Mouse (Mus musculus) forebrain, embryonic 11.5 days (tissue): ENCODE results near the gene Man1a. TPM values are rescaled to one million over a fixed set of nuclear protein-coding genes. Genes with fewer than 3 reads are reported as not detected.

Source experiments
- ATAC-seq: fragments of 200-750 bp; cut with Nextera tagmentation; replicated peaks from 2 replicates; pipeline ENCODE4 v1.8.0; 2017; ENCODE audit warnings: moderate TSS enrichment; ENCODE audit not compliant: low FRiP score
- DNase-seq: peaks from one replicate; pipeline ENCODE4 v3.0.0-alpha.2; 2017; ENCODE audit warnings: low spot score
- H3K27ac ChIP-seq: fragments of 300-500 bp; sonication (generic); 2 replicates; pipeline ENCODE4 v1.5.1; 2014; ENCODE audit warnings: low read depth, low read length
- H3K27me3 ChIP-seq: fragments of 300-500 bp; sonication (generic); 2 replicates; pipeline ENCODE4 v1.6.1; 2014; ENCODE audit warnings: mild to moderate bottlenecking, low read length, mixed read lengths; ENCODE audit not compliant: control insufficient read depth, insufficient read depth
- H3K36me3 ChIP-seq: fragments of 300-500 bp; sonication (generic); 2 replicates; pipeline ENCODE4 v1.6.1; 2014; ENCODE audit warnings: mild to moderate bottlenecking, low read length, moderate library complexity, mixed read lengths; ENCODE audit not compliant: control insufficient read depth, insufficient read depth
- H3K4me1 ChIP-seq: fragments of 300-500 bp; sonication (generic); replicated peaks from 2 replicates; pipeline ENCODE4 v1.6.1; 2014; ENCODE audit warnings: low read length, mixed read lengths; ENCODE audit not compliant: control insufficient read depth, insufficient read depth
- H3K4me2 ChIP-seq: fragments of 300-500 bp; sonication (generic); 2 replicates; pipeline ENCODE4 v1.6.1; 2014; ENCODE audit warnings: low read depth, mild to moderate bottlenecking, low read length, moderate library complexity, mixed read lengths; ENCODE audit not compliant: severe bottlenecking
- H3K4me3 ChIP-seq: fragments of 300-500 bp; sonication (generic); 2 replicates; pipeline ENCODE4 v1.5.1; 2014; ENCODE audit warnings: low read depth, low read length
- H3K9ac ChIP-seq: fragments of 300-500 bp; sonication (generic); 2 replicates; pipeline ENCODE4 v1.6.1; 2014; ENCODE audit warnings: low read length
- H3K9me3 ChIP-seq: fragments of 300-500 bp; sonication (generic); 2 replicates; pipeline ENCODE4 v1.6.1; 2016; ENCODE audit warnings: low read length, mixed read lengths; ENCODE audit not compliant: control insufficient read depth
- WGBS: fragments of 180-500 bp; shearing (Covaris S2); extraction: QIAGEN DNeasy Blood & Tissue Kit; methylation state at CpG from one replicate; pipeline ENCODE4 v1.1.7; 2014; 5-methylcytosine and 5-hydroxymethylcytosine counted together
- polyA plus RNA-seq: library from polyadenylated mRNA; unstranded; fragments of >200 nt; fragmentation: Nextera tagmentation; extraction: Ambion mirVana; gene quantifications from 2 replicates; pipeline ENCODE4 v1.2.1, GENCODE M21; 2014

Man1a gene
- polyA plus RNA-seq, 1 experiment from 2014 or later: 2.1 TPM

GRCm38 (mm10) chr10:53859224-53859623 is 217.2 kb downstream of the Man1a start:
- Histone ChIP-seq H3K4me3 (no peak overlapping the region), H3K4me1 (no peaks in the 10 kb centered on the region), H3K27ac (no peak overlapping the region), H3K36me3 (no peaks in the 10 kb centered on the region), H3K4me2 (no peak overlapping the region), H3K27me3 (no peaks in the 10 kb centered on the region), H3K9ac (no peak overlapping the region), H3K9me3 (no peaks in the 10 kb centered on the region)
- ATAC-seq (no peak), DNase-seq (no peak)
- 88% methylated on average over 3 of the region's 3 CpGs for WGBS
